Mouse (Mus musculus) MEL-GATA-1-ER (cell line): ENCODE measurements around the gene Ftl1-ps1.

Experiments used
- DNase-seq: peaks from one replicate; pipeline ENCODE4 v3.0.0-alpha.2; 2012; ENCODE audit warnings: low read depth; ENCODE audit errors: extremely low read depth

The Ftl1-ps1 gene

GRCm38 (mm10) chr13:74399298-74399839, at the start of gene Ftl1-ps1:
TSS of gene Ftl1-ps1 (plus strand) at chr13:74399694.
- no peak for DNase-seq

DNA sequence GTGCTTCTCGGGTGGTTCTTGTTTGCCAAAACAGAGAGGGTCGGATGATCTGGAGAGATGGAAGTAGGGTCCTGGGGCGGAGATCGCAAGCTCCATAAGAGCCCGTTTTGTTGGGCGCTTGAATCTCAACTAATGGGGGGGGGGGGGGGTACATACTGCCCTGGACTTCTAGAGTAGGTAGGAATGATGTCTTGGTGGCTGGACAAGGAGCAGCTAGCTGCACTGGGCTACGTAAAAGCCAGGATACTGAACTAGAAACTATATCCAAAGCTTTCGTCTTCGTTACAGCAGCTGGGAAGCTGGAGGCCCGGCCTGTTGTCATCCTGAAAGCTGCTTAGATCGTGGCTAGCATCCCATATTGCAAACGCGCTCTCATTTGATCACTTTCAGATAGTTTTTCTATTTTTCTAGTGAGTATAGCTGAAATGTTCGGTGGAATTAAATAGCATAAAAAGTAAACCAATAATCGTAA, 49.0 kb upstream of the Ftl1-ps1 start:
- DNase-seq = peak; percentile 19

- no peak for DNase-seq
These were observed 43.0 kb upstream of the Ftl1-ps1 start for GRCm38 (mm10) chr13:74356491-74356890.

- DNase-seq = no peak
These were observed 37.3 kb upstream of the Ftl1-ps1 start for GRCm38 (mm10) chr13:74362218-74362617.

DNA sequence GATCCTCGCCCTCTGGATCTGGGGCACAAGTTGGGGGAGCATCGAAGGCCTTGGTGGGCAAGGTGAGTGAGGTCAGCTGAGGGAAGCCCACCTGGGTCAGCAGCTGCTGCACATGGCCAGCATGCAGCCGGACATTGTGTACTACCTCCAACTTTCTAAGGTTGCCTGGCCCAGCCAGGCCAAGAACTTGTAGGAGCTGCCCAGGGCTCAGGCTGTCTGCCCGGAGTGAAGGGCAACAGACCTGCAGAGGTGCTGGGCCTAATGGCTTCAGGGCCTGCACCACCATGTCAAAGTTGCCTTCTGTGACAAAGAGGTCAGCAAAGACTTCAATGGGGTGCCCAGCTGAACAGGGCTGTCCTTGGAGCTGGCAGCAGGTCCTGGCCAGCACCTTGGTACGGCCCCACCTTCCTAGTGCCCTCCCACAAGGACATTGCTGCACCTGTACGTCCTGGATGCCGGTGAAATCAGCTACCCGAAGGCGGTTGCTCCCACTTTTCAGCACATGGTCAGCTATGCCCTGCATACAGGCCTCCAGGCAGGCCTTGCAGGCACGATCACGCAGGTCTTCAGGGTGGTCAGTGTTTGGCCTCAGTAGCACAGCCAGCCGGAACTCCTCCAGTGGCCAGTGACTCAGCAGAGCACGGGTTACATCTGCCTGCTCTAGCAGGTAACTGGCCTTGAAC, 36.2 kb upstream of the Ftl1-ps1 start:
- no peak for DNase-seq

DNA sequence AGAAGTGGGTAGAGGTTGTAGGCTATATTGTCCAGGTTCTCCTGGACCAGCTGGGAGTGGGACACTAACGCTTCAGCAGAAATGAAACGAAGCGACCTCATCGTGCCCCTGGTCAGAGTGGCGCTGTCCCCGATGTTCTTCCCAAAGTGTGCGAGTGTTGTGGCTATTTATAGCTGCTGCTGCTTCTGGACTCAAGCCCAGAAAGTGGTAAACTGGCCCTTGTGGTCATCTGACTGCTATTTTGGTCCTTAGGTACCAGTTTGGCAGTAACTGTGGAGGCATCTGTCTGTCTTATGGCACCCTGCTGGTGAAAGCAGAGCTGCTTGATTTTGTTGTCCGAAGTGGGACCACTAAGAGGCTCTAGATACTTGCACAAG, 35.6 kb upstream of the Ftl1-ps1 start, which contains the start of gene Lrrc14b:
Lrrc14b (minus strand) TSS at position 147 of the 377 bp plus-strand sequence.
- DNase-seq = no peak

DNA sequence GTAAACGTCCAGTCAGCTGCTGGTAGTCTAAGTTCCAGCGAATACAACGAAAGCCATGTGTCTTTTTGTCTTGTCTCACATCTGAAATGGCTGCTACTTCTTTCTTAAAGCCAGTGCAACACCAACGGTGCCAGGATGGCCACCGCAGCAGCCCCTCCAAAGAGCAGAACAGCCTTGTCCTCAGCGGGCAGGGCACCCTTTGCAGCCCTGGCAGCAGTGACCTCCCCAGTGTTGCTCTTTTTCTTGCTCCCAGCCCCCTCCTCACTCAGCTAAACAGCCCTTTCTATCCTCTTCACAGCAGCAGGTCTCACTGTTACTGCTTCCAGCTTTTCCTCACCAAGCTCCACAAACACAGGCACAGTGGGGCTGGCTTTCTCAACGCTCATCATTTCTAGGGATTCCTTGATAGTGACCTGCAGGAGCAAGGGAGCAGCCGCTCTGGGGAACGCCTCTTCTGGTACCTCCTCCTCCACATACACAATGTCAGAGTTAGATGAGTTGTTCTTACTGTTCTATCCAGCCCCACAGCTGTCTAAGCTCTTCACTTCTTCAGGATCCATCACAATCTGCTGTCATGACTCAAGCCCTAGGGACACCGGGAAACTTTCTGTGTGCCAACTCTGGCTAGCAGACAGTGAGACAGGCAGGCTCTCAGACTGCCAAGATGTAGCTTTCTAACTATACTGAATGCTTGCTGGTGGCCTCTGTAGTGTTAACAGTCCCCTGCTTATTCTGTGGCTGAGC, 17.8 kb upstream of the Ftl1-ps1 start:
- DNase-seq = no peak

GRCm38 (mm10) chr13:74382289-74382688, 17.2 kb upstream of the Ftl1-ps1 start:
- no peak for DNase-seq

- no peak for DNase-seq
These were observed 9.8 kb upstream of the Ftl1-ps1 start for GRCm38 (mm10) chr13:74389730-74390129.

DNA sequence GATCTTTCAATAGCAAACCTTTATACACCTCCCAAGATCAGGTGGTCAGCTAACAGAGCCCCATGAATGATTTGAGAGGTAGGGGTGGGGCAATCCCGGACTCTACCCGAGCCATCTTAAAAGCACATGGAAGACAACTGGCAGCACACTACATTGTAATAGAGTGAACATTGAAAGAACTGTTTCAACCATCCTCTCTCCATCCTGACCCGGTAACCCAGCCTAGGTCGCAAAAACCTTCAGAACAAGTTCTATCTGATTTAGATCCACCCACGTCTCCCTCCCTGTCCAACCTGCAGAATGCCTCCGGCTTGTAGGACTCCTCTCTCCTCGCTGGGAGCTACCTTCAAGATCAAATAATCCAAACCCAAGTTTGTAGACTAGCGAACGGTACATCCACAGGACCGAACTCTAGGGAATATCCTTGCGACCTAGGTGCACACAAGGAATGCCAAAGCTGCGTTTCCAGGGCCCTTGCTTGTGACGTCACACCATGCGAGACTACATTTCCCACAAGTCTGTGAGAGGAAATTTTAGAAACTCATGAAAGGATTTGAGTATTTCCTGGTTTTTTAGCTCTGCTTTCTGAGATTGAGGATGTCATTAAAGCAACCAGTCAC, 9.0 kb upstream of the Ftl1-ps1 start, which contains the start of gene Zfp72:
Zfp72 (minus strand) TSS at position 466 of the 620 bp plus-strand sequence.
- DNase-seq = peak; percentile 66

GRCm38 (mm10) chr13:74391156-74391555, 8.3 kb upstream of the Ftl1-ps1 start:
- no peak for DNase-seq

- no peak for DNase-seq
These were observed 40.4 kb downstream of the Ftl1-ps1 start for GRCm38 (mm10) chr13:74439895-74440294.
